Mouse (Mus musculus) lung, postnatal 0 days (tissue): ENCODE measurements around the gene Fars2. TPM values are rescaled to one million over a fixed set of nuclear protein-coding genes. Genes with fewer than 3 reads are reported as not detected.
A peak's percentile ranks its signal among the peaks of the same experiment; 100 is the strongest.

ENCODE experiments used
- ATAC-seq: fragments of 200-750 bp; cut with Nextera tagmentation; 2 replicates; pipeline ENCODE4 v1.8.0; 2017; ENCODE audit warnings: moderate library complexity
- DNase-seq: peaks from one replicate; pipeline ENCODE4 v3.0.0-alpha.2; 2016; ENCODE audit warnings: low spot score
- H3K27ac ChIP-seq: fragments of 300-500 bp; sonication (generic); 2 replicates; pipeline ENCODE4 v1.5.1; 2014; ENCODE audit warnings: antibody characterized with exemption, mild to moderate bottlenecking, low read length, mixed read lengths
- H3K27me3 ChIP-seq: fragments of 300-500 bp; sonication (generic); replicated peaks from 2 replicates; pipeline ENCODE4 v1.6.1; 2014; ENCODE audit warnings: low read length, mixed read lengths; ENCODE audit not compliant: insufficient read depth
- H3K36me3 ChIP-seq: fragments of 300-500 bp; sonication (generic); 2 replicates; pipeline ENCODE4 v1.6.1; 2014; ENCODE audit warnings: low read length, mixed read lengths; ENCODE audit not compliant: insufficient read depth
- H3K4me1 ChIP-seq: fragments of 300-500 bp; sonication (generic); 2 replicates; pipeline ENCODE4 v1.6.1; 2014; ENCODE audit warnings: antibody characterized with exemption, low read depth, low read length, mixed read lengths; ENCODE audit not compliant: insufficient read depth
- H3K4me2 ChIP-seq: fragments of 300-500 bp; sonication (generic); replicated peaks from 2 replicates; pipeline ENCODE4 v1.6.1; 2014; ENCODE audit warnings: low read depth, mild to moderate bottlenecking, low read length, moderate library complexity, mixed read lengths
- H3K4me3 ChIP-seq: fragments of 300-500 bp; sonication (generic); 2 replicates; pipeline ENCODE4 v1.5.1; 2014; ENCODE audit warnings: low read depth, low read length
- H3K9ac ChIP-seq: fragments of 300-500 bp; sonication (generic); replicated peaks from 2 replicates; pipeline ENCODE4 v1.6.1; 2014; ENCODE audit warnings: low read depth, mild to moderate bottlenecking
- H3K9me3 ChIP-seq: fragments of 300-500 bp; sonication (generic); 2 replicates; pipeline ENCODE4 v1.6.1; 2016; ENCODE audit warnings: low read length, mixed read lengths
- CTCF ChIP-seq: IDR thresholded peaks from 2 replicates; pipeline ENCODE4 v1.5.1; 2016; ENCODE audit warnings: antibody characterized with exemption, mild to moderate bottlenecking
- EP300 ChIP-seq: IDR thresholded peaks from 2 replicates; pipeline ENCODE4 v1.6.1; 2016; ENCODE audit warnings: antibody characterized with exemption, mild to moderate bottlenecking, control low read depth
- WGBS: fragments of 180-500 bp; shearing (Covaris S2); extraction: QIAGEN DNeasy Blood & Tissue Kit; methylation state at CpG from one replicate; pipeline ENCODE4 v1.1.7; 2014; 5-methylcytosine and 5-hydroxymethylcytosine counted together
- polyA plus RNA-seq: library from polyadenylated mRNA; unstranded; fragments of >200 nt; fragmentation: Nextera tagmentation; extraction: Ambion mirVana; gene quantifications from 2 replicates; pipeline ENCODE4 v1.2.1, GENCODE M21; 2015

The Fars2 gene
- polyA plus RNA-seq, 1 experiment from 2014 or later: 33.2 TPM

DNA sequence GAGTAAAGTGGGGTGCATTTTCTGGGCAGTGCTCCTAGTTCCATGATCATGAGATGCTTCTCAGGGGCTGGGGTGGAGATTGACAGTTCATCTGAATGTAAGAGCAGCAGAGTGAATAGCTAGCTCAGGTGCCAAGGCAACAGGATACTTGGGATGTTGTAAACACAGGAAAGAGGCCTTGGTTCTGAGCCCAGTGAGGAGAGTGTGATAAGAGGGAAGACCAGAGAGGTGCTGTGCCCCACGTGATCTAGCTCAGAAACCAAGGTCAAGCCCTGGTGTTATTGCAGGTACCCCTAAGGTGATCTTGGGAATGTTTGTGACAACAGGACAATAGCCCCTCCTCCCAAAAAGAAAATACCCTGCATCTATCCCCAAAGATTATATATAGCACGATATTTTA, 372.2 kb downstream of the Fars2 start:
- Histone ChIP-seq H3K9ac (no peak overlapping the region), H3K4me2 (no peak overlapping the region), H3K9me3 (no peaks in the 10 kb centered on the region), H3K4me1 (peaks cover 4% of the 10 kb centered on the region; the same call in 1 of the 2 replicates), H3K27ac (no peak overlapping the region), H3K27me3 (no peaks in the 10 kb centered on the region), H3K36me3 (no peaks in the 10 kb centered on the region), H3K4me3 (no peak overlapping the region)
- peak; percentile 41 for DNase-seq
- 27% methylated on average over 2 of the region's 2 CpGs for WGBS
- TF ChIP-seq CTCF (no peak), EP300 (no peak)
- peak; percentile 68 for ATAC-seq

GRCm38 (mm10) chr13:36490612-36491011, 373.4 kb downstream of the Fars2 start:
- 57% methylated on average over 7 of the region's 7 CpGs for WGBS
- Histone ChIP-seq H3K27ac (no peak overlapping the region), H3K9ac (no peak overlapping the region), H3K4me3 (no peak overlapping the region), H3K4me2 (no peak overlapping the region), H3K4me1 (peaks cover 4% of the 10 kb centered on the region; the same call in 1 of the 2 replicates), H3K27me3 (no peaks in the 10 kb centered on the region), H3K9me3 (no peaks in the 10 kb centered on the region), H3K36me3 (no peaks in the 10 kb centered on the region)
- DNase-seq (no peak), ATAC-seq (no peak)
- no peak for TF ChIP-seq EP300
- 0 out of 2 replicates have a peak, but pooled peaks have one; percentile 13 for TF ChIP-seq CTCF

GRCm38 (mm10) chr13:36492397-36492796, 375.2 kb downstream of the Fars2 start:
- H3K4me1 ChIP-seq: peaks cover 4% of the 10 kb centered on the region; the same call in 1 of the 2 replicates
- ATAC-seq: no peak
- WGBS: 86% methylated on average over 3 of the region's 3 CpGs
- no peaks in the 10 kb centered on the region for H3K36me3 ChIP-seq
- no peaks in the 10 kb centered on the region for H3K9me3 ChIP-seq
- H3K9ac ChIP-seq: no peak overlapping the region
- H3K27ac ChIP-seq: no peak overlapping the region
- no peaks in the 10 kb centered on the region for H3K27me3 ChIP-seq
- H3K4me2 ChIP-seq: no peak overlapping the region
- DNase-seq: no peak
- no peak overlapping the region for H3K4me3 ChIP-seq
- TF ChIP-seq CTCF: no peak
- TF ChIP-seq EP300: no peak

GRCm38 (mm10) chr13:36493294-36493693, 376.1 kb downstream of the Fars2 start:
- Histone ChIP-seq H3K9ac (no peak overlapping the region), H3K36me3 (no peaks in the 10 kb centered on the region), H3K4me3 (no peak overlapping the region), H3K4me1 (peaks cover 4% of the 10 kb centered on the region; the same call in 1 of the 2 replicates), H3K27me3 (no peaks in the 10 kb centered on the region), H3K9me3 (no peaks in the 10 kb centered on the region), H3K27ac (no peak overlapping the region), H3K4me2 (no peak overlapping the region)
- 70% methylated on average over 2 of the region's 2 CpGs for WGBS
- ATAC-seq: no peak
- TF ChIP-seq CTCF (no peak), EP300 (no peak)
- DNase-seq: no peak

GRCm38 (mm10) chr13:36493762-36494161, 376.6 kb downstream of the Fars2 start:
- peaks cover 4% of the 10 kb centered on the region; the same call in 1 of the 2 replicates for H3K4me1 ChIP-seq
- H3K27ac ChIP-seq: no peak overlapping the region
- DNase-seq (no peak), ATAC-seq (no peak)
- no peaks in the 10 kb centered on the region for H3K36me3 ChIP-seq
- no peak overlapping the region for H3K4me3 ChIP-seq
- TF ChIP-seq CTCF (no peak), EP300 (no peak)
- 82% methylated on average over 7 of the region's 7 CpGs for WGBS
- H3K9ac ChIP-seq: no peak overlapping the region
- no peaks in the 10 kb centered on the region for H3K27me3 ChIP-seq
- no peak overlapping the region for H3K4me2 ChIP-seq
- H3K9me3 ChIP-seq: no peaks in the 10 kb centered on the region

DNA sequence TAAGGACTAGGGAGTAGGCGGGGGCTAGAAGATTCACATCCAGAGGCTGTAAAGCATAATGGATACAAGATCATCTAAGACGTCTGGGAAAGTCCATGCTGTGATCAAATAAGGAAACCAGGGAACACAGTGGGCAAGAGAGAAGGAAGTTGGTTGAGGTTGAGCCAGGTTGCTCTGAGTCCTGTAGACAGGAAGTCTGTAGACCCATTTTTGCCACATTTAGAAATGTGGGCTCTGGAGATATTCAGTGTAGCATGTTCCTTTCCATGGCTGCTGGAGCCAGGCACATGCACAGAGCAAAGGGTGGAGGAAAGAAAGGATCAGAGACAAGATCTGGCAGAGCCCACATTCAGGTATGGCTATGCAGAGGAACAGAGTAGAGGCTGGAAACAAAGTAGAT, 378.8 kb downstream of the Fars2 start:
- no peak for DNase-seq
- Histone ChIP-seq H3K4me3 (no peak overlapping the region), H3K27ac (no peak overlapping the region), H3K4me2 (no peak overlapping the region), H3K9ac (no peak overlapping the region), H3K36me3 (no peaks in the 10 kb centered on the region), H3K4me1 (no peaks in the 10 kb centered on the region), H3K9me3 (no peaks in the 10 kb centered on the region), H3K27me3 (no peaks in the 10 kb centered on the region)
- WGBS: 80% methylated on average over 2 of the region's 2 CpGs
- TF ChIP-seq CTCF: no peak
- no peak for TF ChIP-seq EP300
- ATAC-seq: no peak

DNA sequence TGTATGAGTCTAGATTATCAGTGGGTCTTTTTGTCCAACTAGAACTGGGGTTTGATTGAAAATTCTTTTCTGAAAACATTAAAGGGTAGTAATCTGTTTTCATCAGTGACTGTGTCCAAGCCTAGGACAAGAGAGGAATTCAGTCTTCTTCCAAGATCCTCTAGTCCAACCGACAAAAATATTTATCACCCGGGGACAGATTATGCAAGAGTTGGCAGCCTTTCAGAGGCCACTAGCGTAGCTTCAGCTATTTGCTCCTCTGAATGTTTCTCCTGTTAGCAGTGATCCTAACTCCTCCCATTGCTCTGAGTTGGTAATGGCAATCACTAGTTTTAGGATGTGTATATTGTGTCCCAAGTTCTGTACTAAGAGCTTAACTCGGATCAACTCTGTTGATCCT, 380.1 kb downstream of the Fars2 start:
- H3K9me3 ChIP-seq: no peaks in the 10 kb centered on the region
- WGBS: 35% methylated on average over 4 of the region's 4 CpGs
- H3K4me1 ChIP-seq: no peaks in the 10 kb centered on the region
- H3K9ac ChIP-seq: no peak overlapping the region
- no peak; the same call in 1 of the 2 replicates for TF ChIP-seq EP300
- TF ChIP-seq CTCF: no peak
- H3K36me3 ChIP-seq: no peaks in the 10 kb centered on the region
- H3K27me3 ChIP-seq: no peaks in the 10 kb centered on the region
- DNase-seq: peak; percentile 78
- H3K4me2 ChIP-seq: no peak overlapping the region
- no peak overlapping the region for H3K4me3 ChIP-seq
- ATAC-seq: peak; percentile 37
- no peak overlapping the region for H3K27ac ChIP-seq
